Mouse (Mus musculus) right cerebral cortex, postnatal 25 days (tissue): ENCODE measurements around the gene Adcy5.

Source experiments
- DNase-seq: peaks from one replicate; pipeline ENCODE4 v3.0.0; 2022

Adcy5 gene

DNA sequence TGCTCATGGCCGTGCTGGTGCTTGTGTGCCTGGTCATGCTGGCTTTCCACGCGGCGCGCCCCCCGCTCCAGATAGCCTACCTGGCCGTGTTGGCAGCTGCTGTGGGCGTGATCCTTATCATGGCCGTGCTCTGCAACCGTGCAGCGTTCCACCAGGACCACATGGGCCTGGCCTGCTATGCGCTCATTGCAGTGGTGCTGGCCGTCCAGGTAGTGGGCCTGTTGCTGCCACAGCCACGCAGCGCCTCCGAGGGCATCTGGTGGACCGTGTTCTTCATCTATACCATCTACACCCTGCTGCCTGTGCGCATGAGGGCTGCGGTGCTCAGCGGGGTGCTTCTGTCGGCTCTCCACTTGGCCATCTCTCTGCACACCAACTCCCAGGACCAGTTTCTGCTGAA is 2.2 kb downstream of the Adcy5 start:
- DNase-seq: no peak

DNA sequence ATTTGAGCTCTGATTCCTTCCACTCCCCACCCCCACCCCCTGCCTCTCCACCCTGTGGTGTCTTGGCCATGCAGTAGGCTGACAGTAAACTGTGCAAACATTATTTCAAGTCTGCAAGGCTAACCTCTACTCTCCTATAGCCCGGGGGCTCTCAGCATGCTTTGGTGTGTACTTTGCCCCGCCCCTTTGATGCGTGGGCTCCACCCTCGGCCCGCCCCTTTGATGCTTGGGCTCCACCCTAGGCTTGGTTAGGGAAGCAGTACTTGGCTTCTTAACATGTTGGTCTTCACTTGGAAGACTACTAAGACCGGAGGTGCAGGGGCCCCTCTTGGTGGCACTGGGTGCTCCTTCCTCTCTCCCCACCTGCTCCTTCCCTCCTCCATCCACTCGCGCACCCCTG is 4.9 kb downstream of the Adcy5 start:
- no peak for DNase-seq

DNA sequence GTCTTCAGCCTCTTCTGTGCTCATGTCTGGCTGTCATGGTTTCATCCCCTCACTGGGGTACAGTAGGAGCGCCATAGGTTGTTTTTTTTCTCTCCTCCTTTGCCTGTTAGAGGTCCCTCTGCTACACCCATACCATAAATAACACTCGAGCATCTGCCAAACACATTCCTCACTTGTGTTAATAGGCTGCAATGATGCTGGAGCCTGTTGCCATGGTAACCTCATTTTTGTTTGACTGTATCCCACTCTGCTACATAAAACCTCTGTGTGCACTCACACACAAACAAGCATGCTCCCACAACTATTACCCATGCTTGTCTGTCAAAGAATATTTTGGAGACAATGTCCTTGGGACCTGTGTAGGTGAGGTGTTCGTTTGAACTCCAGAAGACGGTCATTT is 5.3 kb downstream of the Adcy5 start:
- DNase-seq: peak; percentile 37

DNA sequence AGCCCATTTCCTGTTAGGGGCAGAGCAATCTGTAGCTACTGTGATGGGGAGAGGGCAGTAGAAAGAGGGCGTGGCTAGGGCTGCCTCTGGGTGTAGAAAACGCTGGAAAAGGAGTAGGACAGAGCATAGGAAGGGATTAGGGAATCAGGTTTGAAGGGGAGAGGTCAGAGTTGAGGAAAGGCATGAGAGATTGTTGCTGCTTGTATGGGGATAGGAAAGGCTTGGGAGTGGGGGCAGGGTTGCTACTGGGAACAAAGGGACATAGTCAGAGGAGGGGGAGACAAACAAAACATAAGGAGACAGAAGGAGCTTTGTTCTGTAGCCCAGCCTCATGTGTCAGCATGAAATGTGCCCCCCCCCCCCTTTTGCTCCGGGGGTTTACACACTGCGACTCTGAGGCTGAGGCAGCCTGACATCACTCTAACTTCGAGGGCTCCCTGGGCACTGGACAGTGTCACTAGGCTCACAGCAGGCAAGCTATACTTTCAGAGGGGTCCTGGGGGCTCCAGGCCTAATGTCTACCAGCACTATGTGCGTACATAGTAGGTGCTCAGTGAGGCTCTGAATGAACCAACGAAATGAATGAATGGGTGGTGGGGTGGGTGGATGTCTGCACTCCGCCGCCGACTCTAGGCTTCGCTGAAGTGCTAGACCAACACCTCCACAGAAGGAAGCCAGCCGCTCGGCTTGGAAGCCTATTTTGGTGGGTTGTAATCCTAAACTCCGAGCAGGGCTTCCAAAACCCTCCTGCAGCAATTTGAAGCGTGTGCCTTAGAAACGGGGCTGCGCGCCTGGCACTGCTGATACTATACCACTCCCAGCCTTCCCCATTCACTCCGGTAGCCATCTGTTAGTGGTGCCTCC is 9.9 kb downstream of the Adcy5 start:
- peak; percentile 44 for DNase-seq

DNA sequence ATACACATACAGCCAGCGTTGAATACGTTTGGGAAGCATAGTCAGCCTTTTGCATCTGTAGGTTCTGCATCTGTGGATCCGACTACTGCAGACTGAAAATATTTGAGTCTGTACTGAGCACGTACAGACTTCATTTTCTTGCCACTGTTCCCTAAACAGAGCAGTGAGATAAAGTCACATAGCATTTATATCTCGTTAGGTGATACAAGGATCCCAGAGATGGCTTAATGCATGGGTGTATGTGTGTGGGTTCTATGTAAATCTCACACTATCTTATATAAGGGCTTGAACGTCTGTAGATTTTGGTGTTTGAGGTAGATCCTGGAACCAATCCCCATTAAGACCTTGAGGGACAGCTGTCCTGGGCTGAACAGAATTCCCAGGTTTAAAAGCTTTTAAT is 10.7 kb downstream of the Adcy5 start:
- no peak for DNase-seq

DNA sequence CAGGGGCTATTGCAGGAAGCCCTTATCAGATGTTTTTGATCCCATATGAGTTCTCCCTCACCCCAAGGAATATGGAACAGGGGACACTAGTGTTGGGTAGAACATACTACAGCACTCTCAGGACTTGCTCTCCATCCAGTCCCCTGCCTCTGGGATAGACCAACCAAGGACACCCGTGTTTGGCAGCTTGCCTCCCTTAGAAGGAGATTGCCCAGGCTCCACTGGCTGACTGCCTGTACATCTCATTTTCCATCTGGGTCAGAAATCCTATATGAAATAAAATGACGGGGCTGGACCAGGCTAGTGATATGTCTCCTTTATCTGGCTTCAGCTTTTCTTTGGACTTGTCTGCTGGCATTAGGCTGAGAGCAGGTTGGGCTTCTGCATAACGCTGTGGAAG is 11.1 kb downstream of the Adcy5 start:
- DNase-seq: no peak

DNA sequence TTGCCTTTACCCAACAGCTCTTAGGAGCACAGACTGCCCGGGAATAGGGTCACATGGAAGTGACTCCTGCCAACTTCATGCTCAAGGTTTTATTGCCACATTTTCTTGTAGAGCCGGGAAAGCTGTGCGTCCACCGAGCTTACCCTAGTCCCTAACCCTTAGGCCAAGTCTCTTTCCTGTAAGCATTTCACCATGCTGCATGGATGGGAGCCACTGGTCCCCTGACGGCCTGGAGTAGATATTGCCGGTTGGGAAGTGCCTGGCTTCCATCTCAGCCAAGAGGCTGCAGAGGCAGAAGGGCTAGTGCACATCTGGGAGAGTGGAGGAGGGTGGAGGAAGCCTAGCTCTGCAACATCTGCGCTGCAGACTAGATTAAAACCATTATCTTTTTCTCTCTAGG is 14.8 kb downstream of the Adcy5 start:
- DNase-seq: no peak

DNA sequence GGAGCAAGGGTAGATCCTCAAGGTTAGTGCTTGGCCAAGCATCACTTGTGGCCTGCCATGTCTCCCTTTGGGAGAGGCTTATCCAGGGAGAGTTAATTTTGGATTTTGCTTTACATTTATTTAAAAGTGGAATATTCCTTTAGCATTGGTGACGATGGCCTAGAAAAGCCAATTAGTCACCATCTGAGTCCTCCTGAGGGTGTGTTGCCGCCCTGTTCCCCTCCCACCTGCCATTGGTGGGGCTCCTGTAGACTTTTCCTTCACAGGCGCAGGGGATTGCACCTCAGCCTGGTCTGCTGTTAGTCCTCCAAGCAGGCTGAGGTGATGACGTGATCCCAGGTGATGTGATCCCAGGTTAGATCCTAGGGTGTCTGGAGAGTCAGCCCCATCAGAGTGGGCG is 17.5 kb downstream of the Adcy5 start:
- DNase-seq: no peak

DNA sequence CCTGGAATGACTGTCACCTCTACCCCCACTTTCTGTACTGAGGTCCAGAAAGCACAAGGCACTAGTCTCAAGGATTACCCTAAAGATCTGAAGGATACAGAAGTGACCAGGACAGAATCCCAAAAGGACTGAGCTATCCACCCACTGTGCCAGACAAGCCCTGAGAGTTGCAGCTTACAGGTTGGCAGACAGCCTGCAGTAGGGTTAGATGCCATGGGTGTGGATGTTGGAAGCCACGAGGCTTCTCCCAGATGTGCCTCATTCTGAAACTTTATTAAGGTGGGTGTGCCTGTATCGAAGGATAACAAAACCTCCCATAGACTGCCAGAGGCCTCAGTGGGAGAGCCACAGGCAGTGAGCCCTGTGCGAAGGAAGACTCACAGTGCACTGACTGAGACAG is 23.8 kb downstream of the Adcy5 start:
- no peak for DNase-seq

DNA sequence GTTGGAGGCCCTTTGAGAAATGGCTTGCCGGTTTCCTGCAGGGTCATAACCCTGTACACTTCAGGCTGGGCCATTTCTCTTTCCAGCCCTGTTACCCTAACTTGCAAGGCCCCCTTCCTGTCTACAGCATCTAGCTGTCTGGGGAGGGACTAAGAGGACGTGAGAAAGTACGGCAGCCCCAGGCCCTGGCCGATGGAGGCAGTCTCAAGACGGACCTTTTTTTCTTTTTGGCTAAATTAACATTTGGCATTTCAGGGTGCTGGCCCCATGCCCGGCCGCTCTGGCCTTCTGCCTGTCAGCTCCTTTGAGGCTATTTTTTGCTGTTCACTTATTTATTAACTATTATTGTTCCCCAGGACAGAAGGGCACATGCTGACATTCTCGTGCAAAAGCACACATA is 24.4 kb downstream of the Adcy5 start:
- DNase-seq: no peak

DNA sequence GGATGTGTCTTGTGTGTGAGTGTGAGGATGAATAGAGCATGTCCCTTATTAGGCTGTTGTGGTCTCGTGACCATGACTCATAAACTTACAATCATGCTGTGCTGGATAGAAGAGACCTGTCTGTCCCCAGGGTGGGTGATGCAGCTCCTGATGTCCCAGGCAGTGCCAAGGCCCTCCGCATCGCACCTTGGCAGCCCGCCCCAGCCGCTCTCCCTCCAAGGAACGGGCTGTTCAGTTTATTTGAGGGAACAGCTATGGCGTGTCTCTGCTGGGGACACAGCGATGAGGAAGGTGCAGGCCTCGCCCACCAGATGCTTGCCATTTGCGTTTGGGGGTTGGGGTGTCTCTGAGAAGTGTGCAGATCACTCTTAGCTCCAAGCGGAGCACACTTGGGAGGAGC is 28.5 kb downstream of the Adcy5 start:
- no peak for DNase-seq

DNA sequence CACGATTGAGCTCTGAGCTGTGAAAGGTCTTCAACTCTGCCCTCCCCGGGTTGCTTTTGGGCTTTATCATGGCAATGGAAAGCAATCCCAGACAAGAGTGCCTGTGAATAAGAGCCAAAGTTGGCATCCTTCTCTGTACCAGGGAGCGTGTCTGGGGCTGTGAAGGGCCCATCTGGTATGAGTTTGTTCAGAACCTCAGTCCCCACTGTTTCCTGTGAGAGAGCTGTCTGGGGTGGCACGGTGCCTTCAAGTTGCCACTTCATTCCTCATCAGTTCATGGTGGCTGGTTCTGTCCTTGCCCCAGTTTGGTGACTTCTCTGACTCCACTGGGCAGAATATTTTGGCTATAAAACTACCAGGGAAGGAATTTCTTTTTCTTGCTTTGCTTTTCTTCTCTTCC is 33.4 kb downstream of the Adcy5 start:
- DNase-seq: no peak

DNA sequence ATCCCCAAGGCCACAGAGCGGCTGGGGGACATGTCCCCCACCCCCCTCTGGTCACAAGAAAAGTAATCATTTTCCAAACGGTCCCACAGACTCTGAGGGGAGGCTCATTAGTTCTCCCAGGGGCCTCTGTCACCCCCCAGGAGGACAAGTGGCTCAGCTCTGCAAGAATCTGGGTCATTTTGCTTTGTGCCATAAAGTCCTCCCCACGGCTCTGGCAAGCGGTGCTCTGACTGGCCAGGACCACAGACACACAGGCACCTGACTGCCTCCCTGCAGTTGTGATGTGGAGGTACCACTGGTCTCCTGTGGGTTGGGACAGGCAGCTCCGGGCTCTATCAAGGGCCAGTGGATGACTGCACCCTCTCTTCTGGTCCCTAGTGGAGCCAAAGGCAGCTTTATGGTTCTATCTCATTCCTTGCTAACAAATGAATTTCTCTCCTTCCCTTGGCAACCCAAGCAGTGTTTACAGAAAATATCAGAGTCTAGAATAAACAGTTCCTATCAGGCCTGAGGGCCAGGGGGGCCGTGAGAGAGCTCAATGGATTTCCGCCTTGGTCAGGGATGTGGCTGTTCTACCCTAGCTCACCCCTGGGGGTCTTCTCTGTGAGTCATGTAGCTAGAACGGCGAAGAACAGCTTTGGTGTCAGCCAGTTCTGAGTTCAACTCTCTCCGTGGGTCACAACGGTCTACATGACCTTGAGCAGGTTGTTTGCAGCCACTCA is 34.9 kb downstream of the Adcy5 start:
- DNase-seq: no peak

DNA sequence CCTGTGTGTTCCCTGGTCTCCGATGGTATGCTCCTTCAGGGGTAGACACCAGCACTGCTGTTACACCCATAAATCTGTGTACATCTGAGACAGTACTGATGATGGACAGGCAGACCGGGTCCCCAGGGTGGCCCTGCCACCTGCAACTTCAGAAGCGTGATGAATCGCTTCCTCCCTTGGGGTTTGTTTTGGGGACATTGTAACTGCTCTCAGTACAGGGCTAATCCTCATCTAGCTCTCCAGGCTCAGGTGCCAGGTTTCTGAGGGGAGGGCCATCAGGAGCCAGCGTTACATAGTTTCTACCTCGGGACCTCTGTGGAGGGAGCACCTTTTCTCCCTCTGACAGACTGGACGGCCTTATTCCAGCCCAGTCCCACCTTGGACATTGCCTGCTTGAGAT is 36.1 kb downstream of the Adcy5 start:
- no peak for DNase-seq

DNA sequence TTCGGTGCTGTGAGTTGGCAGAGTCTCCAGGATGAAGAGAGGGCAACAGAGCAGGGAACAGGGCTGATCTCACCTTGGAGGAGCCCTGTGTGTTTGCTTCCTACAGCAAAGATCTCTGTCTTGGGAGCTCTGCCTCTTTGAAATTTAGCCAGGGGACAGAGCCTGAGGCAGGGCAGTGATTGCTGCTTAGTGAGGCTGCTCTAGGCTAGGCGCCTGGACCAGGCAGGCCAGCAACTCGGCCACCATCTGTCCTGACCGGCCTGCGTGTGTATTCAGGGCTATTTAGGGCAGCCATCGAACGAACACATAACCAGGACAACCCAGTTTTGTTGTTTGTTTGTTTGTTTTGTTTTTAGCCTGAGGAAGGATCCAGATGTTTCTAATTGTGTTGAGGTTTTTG is 36.6 kb downstream of the Adcy5 start:
- DNase-seq: no peak

DNA sequence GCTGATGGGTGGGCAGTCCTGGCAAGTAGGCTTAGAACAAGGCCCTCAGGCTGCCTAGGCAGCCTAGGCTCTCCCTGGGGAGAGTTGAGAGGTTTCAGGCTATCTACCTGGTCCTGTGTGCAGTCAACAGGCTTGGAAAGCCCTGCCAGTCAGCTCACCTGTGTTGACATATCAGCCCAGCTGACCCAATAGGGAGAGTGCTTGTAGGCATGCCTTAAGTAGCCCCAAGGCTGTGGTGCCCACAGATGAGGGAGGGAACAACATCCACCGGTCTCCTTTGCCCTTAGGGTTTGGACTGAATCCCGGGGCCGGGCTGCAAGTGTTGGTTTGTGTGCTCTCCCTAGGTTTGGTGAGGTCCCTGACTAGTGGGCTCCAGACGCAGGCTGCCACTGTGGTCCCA is 37.8 kb downstream of the Adcy5 start:
- DNase-seq: no peak

DNA sequence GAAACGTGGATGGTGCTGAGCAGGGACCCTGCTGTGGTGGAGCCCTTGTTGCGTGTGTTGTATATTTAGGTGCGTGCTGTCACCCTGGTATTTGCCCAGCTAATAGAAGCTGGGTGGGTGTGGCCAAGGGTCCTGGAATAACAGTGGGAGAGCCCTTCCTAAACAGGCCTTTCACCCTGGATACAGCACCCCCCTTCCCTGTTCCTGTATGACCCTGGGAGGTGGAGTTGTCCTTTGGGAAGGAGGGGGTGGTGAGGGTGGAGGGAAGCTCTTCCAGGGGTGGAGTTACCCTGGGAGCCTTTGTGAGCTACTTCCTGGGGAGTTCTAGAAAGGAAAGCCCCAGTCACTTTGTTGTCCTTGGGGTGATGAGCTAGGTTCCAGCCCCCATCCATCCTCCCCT is 38.7 kb downstream of the Adcy5 start:
- no peak for DNase-seq

DNA sequence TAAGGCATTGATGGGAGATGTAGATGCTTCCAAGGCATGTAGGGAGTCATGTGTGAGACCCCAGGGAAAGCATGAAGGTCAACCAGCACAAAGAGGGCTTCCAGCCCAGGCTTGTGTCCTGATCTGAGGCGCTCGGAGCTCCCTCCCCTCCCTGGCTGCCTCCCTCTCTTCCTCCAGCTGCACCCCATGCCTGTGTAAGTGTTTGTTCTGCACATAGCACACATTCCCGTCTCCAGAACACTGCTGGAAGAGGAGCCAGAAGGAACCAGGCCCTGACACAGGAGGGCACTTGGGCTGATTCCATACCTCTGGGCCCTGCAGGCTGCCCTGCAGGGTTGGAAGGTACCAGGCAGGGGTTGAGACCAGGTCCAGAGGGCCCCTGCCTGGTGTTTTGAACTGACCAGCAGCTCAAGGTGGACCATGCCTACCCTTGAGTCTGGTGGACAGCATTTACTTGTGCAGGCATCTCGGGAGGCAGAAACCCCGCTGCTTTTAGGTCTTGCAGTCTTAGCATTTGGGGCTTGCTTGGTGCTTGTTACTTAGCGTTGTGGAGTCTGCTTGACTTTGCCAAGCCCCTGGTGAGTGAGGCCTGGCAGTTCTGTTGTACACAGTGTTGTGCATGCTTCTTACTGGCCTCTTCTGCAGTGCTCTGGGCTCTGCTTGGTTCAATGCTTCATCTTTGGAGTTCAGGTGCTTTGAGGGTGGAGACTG is 45.2 kb downstream of the Adcy5 start:
- DNase-seq: no peak

DNA sequence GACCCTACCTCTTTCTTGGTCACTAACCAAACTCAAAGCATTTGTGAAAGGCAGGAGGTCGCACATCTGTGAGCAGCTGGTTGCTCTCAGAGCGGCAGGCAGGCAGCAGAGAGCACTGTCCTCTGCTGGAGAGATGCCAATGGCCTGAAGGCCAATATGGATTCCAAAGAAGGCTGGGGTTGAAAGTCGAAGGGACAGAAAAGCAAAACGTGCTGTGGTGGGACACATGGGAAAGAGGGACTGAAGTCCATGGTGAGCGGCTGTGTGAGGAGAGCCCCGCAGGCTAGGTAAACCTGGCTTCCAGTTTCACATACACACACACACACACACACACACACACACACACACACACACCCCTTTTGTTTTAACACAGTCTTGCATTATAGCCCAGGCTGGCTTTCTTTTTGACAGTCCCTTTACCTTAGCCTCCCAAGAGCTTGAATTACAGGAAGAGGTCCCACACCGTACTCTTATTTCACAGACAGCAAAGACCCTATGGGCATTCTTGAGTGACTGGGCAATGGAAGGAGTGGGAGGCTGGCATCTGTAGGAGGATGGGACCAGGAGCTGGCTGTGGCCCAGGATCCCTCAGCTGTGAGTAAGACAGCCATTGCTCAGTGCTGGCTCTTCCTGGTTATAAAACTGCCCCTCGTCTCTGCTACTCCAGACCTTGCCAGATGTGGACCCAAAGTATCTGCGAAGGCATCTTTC is 45.9 kb downstream of the Adcy5 start:
- DNase-seq: no peak

DNA sequence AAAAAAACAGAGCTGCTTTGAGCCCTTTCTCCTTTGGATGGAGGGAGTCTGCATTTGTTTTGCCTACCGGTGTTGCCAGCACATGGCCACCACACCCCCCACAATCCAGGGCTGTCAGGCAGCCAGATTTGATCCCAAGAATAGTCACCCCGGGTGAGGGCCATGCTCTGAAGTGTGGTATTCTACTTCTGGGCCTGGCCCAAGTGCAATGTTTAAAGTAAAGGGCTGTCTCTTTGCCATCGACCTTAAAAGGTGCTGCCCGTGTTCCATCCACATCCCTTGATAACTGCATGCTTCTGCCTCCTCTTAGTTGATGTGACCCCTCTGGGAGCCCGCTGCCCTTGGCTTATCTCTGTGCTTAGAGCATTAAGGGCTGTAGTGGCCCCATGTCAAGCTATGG is 46.6 kb downstream of the Adcy5 start:
- no peak for DNase-seq

DNA sequence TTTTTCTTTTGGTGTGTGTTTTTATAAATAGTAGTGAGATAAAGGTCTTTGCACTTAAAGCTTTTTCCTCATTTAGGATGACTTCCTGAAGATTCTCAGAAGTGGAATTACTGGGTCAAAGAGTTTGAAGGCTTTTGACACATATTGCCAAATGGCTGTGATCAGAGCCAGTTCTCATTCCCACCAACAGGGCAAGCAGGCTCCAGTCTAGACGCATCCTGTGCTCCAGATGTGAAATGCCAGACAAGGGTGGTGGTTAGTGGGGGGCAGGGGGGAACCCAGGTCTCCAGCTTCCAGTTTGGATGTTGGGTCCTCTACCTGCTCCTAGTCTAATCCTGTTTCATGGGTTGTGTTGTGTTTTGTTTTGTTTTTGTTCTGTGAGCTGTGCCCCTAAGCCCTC is 48.8 kb downstream of the Adcy5 start:
- no peak for DNase-seq

DNA sequence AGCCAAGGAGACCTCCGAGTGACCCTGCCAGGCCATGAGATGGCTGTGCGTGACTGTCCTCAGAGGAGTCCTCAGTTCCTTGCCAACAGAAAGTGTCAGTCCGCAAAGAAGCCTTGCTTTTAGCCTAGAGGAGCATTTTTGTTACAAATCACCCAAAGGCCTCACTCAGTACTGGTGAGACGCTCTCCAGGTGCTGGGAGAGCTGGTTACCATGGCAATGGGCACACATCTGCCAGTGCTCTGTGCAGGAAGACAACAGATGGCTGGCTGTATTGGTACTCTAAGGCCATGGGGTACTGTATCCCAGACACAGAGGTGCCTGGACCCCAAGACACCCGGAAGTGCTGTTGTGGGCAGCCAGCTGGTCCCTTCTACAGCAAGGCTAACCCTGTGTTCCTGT is 51.0 kb downstream of the Adcy5 start:
- DNase-seq: no peak

DNA sequence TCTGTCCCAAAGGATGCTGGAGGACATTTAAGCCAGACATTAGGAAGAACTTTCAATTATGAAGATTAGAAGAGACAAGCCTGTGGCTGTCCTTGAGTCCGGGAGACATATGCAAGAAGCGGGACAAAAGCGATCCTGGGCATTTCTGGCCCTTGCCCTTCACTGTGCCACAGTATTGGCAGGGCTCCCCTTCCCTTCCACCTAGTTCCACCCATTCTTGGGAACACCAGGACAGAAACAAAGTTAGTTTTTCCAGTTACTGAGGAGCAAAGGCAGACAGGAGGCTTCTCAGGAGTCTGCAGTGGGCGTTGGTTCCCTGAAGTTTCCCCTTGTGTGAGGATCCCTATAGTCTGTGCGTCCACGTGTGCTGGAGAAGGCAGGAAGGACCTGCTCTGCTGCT is 51.7 kb downstream of the Adcy5 start:
- no peak for DNase-seq
